Mouse (Mus musculus) bone marrow, adult 2 months (tissue): ENCODE data around the gene Ctnnd1. TPM values are rescaled to one million over a fixed set of nuclear protein-coding genes. Genes with fewer than 3 reads are reported as not detected.

ENCODE experiments used
- H3K27ac ChIP-seq: fragments of 200-500 bp; 2 replicates; pipeline ENCODE4 v1.5.1; 2012; ENCODE audit warnings: low read depth, mild to moderate bottlenecking, control low read depth, inconsistent platforms, low read length; ENCODE audit not compliant: control insufficient read depth, poor library complexity, insufficient read depth
- H3K4me1 ChIP-seq: fragments of 200-500 bp; 2 replicates; pipeline ENCODE4 v1.6.1; 2011; ENCODE audit warnings: low read length; ENCODE audit not compliant: control insufficient read depth, insufficient read depth
- H3K4me3 ChIP-seq: fragments of 200-500 bp; replicated peaks from 2 replicates; pipeline ENCODE3; 2011; ENCODE audit warnings: mild to moderate bottlenecking, low read depth, low read length, control low read depth; ENCODE audit not compliant: control insufficient read depth
- CTCF ChIP-seq: fragments of 200-500 bp; IDR thresholded peaks from 2 replicates; pipeline ENCODE4 v1.5.1; 2011; ENCODE audit warnings: low read length, control low read depth; ENCODE audit not compliant: control insufficient read depth, insufficient read depth
- POLR2A ChIP-seq: fragments of 200-500 bp; IDR thresholded peaks from 2 replicates; pipeline ENCODE4 v1.6.1; 2011; ENCODE audit warnings: low read depth, mild to moderate bottlenecking, control low read depth, low read length, borderline replicate concordance; ENCODE audit not compliant: control insufficient read depth
- WGBS: fragments of 180-500 bp; shearing (Covaris S2); methylation state at CpG from one replicate; pipeline ENCODE4 v1.1.7; 2018; 5-methylcytosine and 5-hydroxymethylcytosine counted together
- polyA plus RNA-seq: library from polyadenylated mRNA; stranded (reverse); fragments of >200 nt; gene quantifications from 2 replicates; pipeline ENCODE4 v1.2.4, GENCODE M21; 2011; ENCODE audit warnings: low replicate concordance; ENCODE audit not compliant: missing spikeins, insufficient read depth, insufficient read length

Gene Ctnnd1
- polyA plus RNA-seq, 1 experiment = 25.2 TPM

- Histone ChIP-seq H3K4me1 (no peaks in the 10 kb centered on the region), H3K27ac (no peak overlapping the region), H3K4me3 (no peak overlapping the region)
- 49% methylated on average over 10 of the region's 10 CpGs for WGBS
- TF ChIP-seq CTCF (no peak), POLR2A (no peak)
These were observed 93.6 kb downstream of the Ctnnd1 start for GRCm38 (mm10) chr2:84556888-84557514.

- WGBS = 78% methylated on average over 10 of the region's 10 CpGs
- no peaks in the 10 kb centered on the region for H3K4me1 ChIP-seq
- H3K4me3 ChIP-seq = no peak overlapping the region
- no peak overlapping the region for H3K27ac ChIP-seq
- TF ChIP-seq POLR2A (no peak), CTCF (no peak)
These were observed 99.0 kb downstream of the Ctnnd1 start for GRCm38 (mm10) chr2:84551390-84552100.

Other genes starting within 250 kb of the Ctnnd1 start
- 0.79 and 3.7 TPM in 2 replicates for gene Calcrl, start 225.4 kb downstream of the Ctnnd1 start, polyA plus RNA-seq
- gene Tfpi, start 174.0 kb downstream of the Ctnnd1 start, polyA plus RNA-seq = 12.4 and 23.2 TPM in 2 replicates
- gene Btbd18, start 8.3 kb upstream of the Ctnnd1 start, polyA plus RNA-seq = 0.50 TPM in 1 of 2 replicates, not detected in the other
- 46.2 and 93.3 TPM in 2 replicates for gene Selenoh, start 20.0 kb upstream of the Ctnnd1 start, polyA plus RNA-seq
- gene Gm28635, start 27.3 kb upstream of the Ctnnd1 start, polyA plus RNA-seq = not detected in 2 replicates
- 20.4 and 23.6 TPM in 2 replicates for gene Med19, start 27.6 kb upstream of the Ctnnd1 start, polyA plus RNA-seq
- gene Tmx2, start 28.4 kb upstream of the Ctnnd1 start, polyA plus RNA-seq = 23.5 and 35.9 TPM in 2 replicates
- 10.8 and 14.6 TPM in 2 replicates for gene Zdhhc5, start 64.4 kb upstream of the Ctnnd1 start, polyA plus RNA-seq
- 17.4 and 25.1 TPM in 2 replicates for gene Clp1, start 76.6 kb upstream of the Ctnnd1 start, polyA plus RNA-seq
- gene Ypel4, start 83.3 kb upstream of the Ctnnd1 start, polyA plus RNA-seq = 172 and 242 TPM in 2 replicates
- not detected in 2 replicates for gene Gm19426, start 92.9 kb upstream of the Ctnnd1 start, polyA plus RNA-seq
- 29.0 and 29.7 TPM in 2 replicates for gene Serping1, start 124.7 kb upstream of the Ctnnd1 start, polyA plus RNA-seq
- gene Ube2l6, start 148.1 kb upstream of the Ctnnd1 start, polyA plus RNA-seq = 140 and 409 TPM in 2 replicates
- gene Smtnl1, start 171.9 kb upstream of the Ctnnd1 start, polyA plus RNA-seq = 0.85 TPM in 1 of 2 replicates, not detected in the other
- gene Timm10, start 176.2 kb upstream of the Ctnnd1 start, polyA plus RNA-seq = 21.8 and 33.8 TPM in 2 replicates
- gene Slc43a1, start 188.1 kb upstream of the Ctnnd1 start, polyA plus RNA-seq = 142 and 195 TPM in 2 replicates
- gene Rtn4rl2, start 235.9 kb upstream of the Ctnnd1 start, polyA plus RNA-seq = not detected in 2 replicates